Mouse (Mus musculus) kidney, adult 18-20 months (tissue): Measurements from ENCODE around the gene Kif2c.

Source experiments
- DNase-seq: peaks from one replicate; pipeline ENCODE4 v3.0.0; 2021

The Kif2c gene

GRCm38 (mm10) chr4:117133817-117134600 lies 48.4 kb downstream of the Kif2c start, which contains the start of gene Plk3:
Plk3 (minus strand) TSS chr4:117133963.
- peak; percentile 99 for DNase-seq

DNA sequence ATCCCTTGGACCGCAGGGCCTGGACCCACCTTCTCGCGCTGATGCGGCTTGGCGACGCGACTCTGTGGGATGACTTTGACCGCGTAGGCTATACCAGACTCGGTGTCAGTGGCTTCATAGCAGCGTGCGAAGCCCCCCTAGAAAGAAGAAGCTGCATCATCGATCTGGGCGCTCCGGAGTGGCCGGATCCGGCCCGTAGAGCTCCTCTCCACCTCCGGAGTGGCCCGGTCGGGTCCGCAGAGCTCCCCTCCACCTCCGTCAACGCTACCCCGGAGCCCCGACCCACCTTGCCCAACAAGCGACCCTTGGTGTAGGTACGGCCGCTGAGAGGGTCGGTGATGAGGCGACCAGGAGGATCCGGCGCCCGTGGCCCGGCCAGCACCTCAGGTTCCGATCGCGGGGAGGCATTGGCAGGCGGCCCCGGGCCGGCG lies 49.1 kb downstream of the Kif2c start:
- DNase-seq: peak; percentile 22

GRCm38 (mm10) chr4:117132794-117133143 lies 49.7 kb downstream of the Kif2c start:
- DNase-seq: no peak

DNA sequence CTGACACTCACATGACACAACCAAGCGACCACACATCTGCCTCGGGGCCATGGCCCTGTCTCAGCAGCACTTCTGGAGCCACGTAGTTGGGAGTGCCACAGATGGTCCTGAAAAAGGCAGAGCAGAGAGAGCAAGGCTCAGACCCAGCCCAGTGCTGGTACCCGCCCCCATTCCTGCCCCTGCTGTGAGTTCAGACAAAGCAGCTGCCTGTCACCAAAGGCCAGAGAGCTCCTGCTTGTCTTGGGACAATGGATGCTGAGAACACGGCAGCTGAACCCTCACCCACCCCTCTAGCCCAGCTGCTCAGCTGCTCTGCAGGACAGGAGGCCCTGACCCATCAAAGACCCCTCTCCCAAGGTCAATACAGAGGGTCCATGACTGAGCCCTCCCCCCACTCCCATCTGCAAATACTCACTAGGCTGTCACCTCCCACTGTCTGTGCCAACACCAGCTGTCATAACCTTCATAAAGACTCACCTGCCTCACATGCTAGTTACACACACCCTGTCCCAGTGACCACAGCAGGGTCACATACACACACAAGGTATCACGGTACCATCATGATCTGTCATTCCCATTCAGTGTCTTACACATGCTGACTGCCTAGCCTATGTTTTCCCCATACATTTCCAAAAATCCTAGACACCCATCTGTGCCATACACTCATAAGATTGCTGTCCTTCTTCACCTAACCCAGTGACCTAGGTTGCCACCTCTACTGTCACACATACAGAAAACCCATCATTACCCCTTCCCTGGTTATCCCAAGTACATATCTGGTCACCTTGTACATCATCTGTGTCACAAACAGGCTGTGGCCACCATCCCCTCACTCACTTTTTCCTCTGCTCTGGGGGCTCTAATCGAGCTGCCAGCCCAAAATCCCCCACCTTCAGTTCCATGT lies 50.3 kb downstream of the Kif2c start:
- no peak for DNase-seq

DNA sequence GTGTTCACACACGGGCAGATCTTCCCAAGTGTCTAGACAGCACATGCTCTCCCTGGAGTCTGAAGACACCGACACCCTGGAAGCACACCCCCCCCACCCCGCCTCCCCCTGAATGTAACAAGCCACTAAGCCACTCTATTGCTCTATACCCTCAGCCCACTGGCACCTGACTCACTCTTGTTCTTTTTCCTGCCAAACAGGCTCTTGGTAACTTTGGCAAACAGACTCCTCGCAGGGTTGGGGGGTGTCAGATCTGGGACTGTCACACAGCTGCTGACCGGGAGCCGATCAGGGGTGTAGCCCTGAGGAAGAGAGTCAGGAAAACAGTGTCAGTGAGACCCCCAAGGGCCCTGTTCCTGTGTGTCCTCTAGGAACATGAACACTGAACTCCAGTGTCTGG lies 51.2 kb downstream of the Kif2c start:
- no peak for DNase-seq

GRCm38 (mm10) chr4:117130790-117131189 lies 51.6 kb downstream of the Kif2c start:
- no peak for DNase-seq

DNA sequence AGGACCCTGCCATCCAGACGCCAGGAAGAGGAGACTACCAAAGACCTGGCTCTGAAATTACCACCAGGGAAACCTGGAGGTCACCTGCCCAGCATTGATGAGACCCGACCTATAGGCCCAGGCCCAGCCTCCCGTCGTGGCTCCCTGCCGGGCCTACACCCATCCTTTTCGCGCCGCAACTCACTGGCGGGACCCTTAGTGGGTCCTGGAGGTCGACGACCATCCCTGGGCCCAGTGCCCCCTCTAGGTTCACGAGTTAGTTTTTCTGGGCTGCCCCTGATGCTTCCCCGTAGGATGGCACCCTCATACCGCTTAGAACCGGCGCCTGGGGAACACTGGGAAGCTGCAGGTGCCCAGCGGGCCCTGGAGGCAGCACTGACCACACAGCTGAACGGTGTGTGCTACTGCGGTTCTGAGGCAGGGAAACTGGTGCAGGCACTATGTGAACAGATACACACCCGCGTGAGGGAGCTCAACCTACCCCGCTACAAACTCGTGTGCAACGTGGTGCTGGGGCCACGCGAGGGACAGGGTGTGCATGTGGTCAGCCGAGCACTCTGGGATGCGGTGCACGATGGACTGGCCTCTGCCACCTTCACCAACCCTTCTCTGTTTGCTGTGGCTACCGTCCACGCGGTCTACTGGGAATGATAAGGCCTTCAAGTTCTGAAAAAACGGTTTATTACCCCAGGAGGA lies 54.3 kb downstream of the Kif2c start:
- no peak for DNase-seq

DNA sequence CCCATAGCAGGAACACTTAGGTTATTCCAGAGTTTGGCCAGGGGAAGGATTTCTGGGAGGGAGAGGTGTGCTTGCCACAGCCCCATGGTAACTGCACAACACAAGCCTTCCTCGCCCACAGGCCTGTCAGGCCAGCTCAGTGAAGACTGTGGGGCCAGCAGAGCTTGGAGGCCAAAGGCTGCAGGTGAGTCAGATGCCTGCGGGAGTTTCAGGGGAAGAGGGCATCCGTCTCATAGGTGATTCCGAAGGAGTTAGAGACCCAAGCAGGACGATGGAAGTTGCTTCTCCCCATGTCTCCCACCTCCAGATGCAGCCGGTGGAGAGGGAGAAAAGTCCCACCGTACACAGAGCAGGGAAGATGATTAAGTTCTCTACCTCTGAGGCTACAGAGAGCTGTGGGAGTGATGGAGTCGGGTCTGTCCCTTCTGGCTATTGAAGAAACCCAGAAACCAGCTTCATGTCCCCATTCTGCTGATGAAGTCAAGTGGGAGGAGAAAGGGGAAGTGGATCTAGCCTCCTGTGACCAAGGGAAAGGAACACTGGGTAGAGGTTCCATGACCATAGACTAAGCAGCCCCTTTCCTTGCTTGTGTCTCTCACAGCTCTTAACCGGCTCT lies 55.7 kb downstream of the Kif2c start, which contains the start of gene Tctex1d4:
Gene Tctex1d4 (plus strand): TSS at position 120 of the 616 bp plus-strand sequence.
- no peak for DNase-seq

- peak; percentile 69 for DNase-seq
Measured at GRCm38 (mm10) chr4:117125910-117126674, 56.3 kb downstream of the Kif2c start.

- peak; percentile 49 for DNase-seq
Measured at GRCm38 (mm10) chr4:117125348-117125909, 57.0 kb downstream of the Kif2c start, which contains the start of gene Btbd19. Btbd19 (minus strand) TSS chr4:117125725.

DNA sequence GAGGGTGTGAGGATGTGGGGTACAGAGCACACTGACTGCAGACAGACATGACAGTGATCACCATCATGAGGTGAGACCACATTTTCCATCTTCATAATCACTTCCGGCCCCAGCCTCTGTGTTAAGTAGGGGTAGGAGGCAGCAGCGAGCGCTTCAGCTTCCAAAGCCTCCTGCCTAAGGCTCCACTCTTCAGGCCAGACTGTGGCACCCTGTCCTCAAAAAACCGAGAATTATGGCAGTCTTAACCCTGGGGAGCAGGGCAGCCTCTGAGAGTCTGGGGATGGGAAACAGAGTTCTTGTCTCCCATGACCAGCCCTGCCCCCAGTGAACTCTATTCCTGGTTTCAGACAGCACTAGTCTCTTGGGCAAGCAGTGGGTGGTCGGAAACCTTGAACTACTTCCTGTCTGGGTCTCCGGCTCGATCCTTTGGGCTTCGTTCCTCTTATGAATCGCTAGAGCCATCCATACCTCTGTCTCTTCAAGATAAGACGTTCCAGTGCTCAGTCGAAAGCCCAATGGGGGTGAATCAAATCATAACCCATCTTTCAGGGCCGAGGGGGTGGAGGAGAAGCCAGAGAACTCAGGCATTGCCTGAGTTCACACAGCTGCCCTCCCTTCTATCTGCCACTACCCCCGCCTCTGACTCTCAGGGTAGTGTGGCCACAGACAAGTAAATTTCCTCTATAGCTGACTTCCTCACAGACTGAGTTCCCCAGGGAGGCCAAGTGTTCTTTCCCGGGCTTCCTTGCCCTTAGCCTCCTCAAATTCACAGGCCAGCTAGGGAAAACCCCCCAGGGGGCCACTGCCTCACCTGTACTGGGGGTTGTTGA lies 57.7 kb downstream of the Kif2c start:
- DNase-seq: peak; percentile 24

DNA sequence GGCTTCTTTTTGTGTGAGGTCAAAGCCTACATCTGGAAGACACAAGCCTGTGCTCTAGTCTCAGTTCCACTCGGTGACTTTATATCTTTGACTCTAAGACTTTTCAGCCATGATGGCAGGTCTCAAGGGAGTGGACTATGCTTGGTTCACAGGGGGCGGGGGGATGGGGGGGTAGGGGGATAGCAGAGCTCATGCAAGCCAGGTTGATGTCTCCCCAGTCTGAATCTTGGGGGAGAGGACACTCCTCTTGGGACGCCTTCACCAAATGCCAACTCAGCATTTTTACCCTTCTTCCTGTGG lies 58.3 kb downstream of the Kif2c start:
- no peak for DNase-seq

DNA sequence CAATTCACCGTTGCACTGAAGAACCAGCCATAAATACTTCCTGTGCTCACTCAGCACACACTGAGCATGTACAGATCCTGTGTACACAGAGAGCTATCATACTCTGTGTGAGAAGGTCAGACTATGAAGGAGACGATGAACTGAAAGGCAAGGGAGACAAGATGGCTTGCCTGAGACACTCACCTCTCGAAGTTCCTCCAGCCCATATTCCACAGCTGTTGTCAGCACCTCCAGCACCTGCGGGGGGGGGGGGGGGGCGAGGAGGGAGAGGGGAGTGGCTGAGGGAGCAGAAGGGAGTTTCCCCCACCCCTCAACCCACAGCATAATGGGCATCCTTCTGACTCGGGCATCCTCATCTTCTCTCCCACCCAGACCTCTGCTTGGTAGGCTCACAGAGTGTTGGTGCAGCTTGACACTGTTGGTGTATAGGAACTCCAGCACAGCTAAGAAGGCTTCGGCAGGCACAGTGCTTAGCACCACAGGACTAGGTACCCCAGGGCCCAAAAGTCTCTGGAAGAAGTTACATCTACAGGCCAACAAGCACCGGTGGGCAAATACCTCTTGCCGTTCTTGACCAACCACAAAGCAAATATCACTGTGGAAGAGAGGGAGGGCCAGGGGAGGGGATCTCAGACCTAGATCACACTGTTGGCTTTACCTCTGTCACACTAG lies 58.8 kb downstream of the Kif2c start:
- DNase-seq: no peak

- DNase-seq: no peak
Measured at GRCm38 (mm10) chr4:117122209-117122608, 60.2 kb downstream of the Kif2c start.

- DNase-seq: peak; percentile 92
Measured at GRCm38 (mm10) chr4:117120445-117121414, 61.7 kb downstream of the Kif2c start.

DNA sequence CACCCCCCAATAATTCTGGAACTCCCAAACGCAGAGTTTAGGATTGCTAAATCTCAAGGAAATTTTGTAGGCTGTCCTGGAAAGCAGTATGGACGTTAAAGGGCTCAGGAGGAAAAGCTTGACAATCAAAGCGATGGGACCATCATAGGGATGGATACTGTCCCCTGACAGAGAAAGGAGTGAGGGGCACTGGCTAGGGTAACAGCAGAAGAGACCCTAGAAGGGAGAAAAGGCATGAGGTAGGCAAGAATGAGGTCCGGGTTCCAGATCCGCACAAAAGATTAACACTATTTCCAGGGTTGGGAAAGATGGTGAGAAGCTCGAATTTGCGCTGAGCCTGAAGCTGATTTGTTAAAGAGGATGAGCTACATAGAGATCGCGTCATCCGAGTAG lies 62.4 kb downstream of the Kif2c start:
- no peak for DNase-seq

DNA sequence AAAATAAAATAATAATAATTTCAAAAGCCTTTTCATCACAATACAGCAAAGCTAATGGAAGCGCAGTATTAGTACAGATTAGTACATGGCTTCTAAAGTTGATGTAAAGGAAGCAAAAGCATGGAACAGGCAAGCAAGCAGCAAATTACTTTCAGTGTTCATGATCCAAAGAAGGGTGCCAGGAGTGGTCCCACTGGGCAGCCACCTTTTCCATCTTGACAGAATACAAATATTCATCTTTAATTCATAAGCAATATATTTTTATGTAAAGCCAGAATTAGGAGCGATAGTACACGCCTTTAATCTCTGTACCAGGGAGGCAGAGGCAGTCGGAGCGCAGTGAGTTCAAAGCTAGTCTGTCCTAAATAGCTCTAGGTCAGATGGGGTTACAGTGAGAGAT lies 62.8 kb downstream of the Kif2c start:
- no peak for DNase-seq

GRCm38 (mm10) chr4:117117931-117118330 lies 64.5 kb downstream of the Kif2c start:
- no peak for DNase-seq

DNA sequence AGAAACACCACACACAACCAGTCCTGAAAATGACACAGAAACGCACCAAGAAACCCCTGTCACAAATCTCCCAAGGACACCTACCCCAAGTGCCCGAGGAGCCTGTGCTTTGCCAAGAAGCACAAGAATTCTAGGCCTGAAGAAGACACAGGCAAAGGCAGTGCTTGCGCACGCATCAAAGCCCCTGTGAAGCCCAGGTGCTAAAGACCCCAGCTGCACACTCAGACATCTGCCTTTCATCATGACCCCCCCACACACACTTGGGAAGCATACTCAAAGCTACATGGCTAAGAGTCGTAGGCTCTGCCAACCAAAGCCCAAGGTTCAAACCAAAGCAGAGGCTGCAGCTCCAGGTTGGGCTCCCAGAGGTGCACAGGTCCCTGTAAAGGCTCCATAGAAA lies 66.8 kb downstream of the Kif2c start:
- DNase-seq: no peak
